Mouse (Mus musculus) embryonic fibroblast, embryonic 13.5 days (primary cell): Measurements from ENCODE around the gene Epo.

ENCODE experiments used
- CTCF ChIP-seq: IDR thresholded peaks from 2 replicates; pipeline ENCODE4 v1.5.1; 2011; ENCODE audit warnings: mild to moderate bottlenecking, control low read depth, low read length, moderate library complexity, borderline replicate concordance; ENCODE audit not compliant: insufficient read depth
- POLR2A ChIP-seq: IDR thresholded peaks from 2 replicates; pipeline ENCODE4 v1.6.1; 2011; ENCODE audit warnings: low read depth, mild to moderate bottlenecking, control low read depth, low read length, moderate library complexity

- TF ChIP-seq CTCF (no peak), POLR2A (no peak)
Measured at GRCm38 (mm10) chr5:137522711-137523110, 10.3 kb downstream of the Epo start.
